Mouse (Mus musculus) lung, adult 2 months (tissue): Measurements from ENCODE around the gene Camk1d.

Source experiments
- CTCF ChIP-seq: fragments of 200-500 bp; IDR thresholded peaks from 2 replicates; pipeline ENCODE4 v1.5.1; 2011; ENCODE audit warnings: mild to moderate bottlenecking, low read length, control low read depth; ENCODE audit not compliant: insufficient read depth
- POLR2A ChIP-seq: fragments of 200-500 bp; IDR thresholded peaks from 2 replicates; pipeline ENCODE4 v1.6.1; 2011; ENCODE audit warnings: low read depth, mild to moderate bottlenecking, control low read depth, low read length, borderline replicate concordance; ENCODE audit errors: extremely low read depth

DNA sequence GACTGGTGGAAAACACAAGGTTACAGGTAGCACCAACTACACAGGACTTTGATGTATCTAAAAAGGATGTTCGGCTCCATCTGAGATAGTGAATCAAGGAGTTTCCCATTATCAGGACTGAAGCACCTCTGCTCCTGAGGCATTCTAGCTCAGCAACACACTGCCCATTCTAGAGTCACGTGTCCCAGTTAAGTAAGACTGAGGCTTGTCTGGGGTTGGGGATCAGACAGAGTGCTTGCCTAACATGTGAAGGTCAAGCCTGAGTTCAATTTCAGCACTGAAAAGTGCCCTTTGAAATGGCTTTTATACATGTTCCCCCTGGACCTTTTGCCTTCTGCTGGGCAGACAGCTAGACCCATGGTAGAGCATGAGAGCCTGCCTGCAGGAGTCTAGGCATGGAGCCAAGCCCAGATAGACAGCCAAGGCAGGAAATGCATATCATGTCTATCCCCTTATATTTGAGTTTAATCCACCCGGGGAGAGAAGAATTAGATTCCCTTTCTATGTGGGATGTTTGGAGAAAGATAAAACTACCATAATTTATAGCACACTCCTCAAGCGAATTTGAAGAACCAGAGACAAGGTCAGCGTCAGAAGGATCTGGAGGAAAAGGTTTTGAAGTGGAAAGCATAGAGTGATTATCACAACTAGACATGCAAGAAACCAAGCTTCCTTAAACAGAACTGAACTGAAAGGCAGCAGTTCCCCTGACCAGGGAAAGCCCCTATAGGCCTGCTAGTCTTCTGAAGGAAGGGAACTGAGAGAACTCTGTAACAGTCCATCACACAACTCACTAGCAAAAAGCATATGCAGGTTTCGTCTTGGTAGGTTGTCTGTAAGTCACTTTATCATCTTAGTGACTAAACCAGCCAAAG, 296.9 kb downstream of the Camk1d start:
- TF ChIP-seq CTCF: no peak
- no peak for TF ChIP-seq POLR2A
